Mouse (Mus musculus): ENCODE measurements around the gene Car5a. TPM values are rescaled to one million over a fixed set of nuclear protein-coding genes. Genes with fewer than 3 reads are reported as not detected.

The Car5a gene
- 0.14 TPM in 1 of 2 replicates, not detected in the other for polyA plus RNA-seq (2014; fragmentation: Nextera tagmentation; extraction: Ambion mirVana)

GRCm38 (mm10) chr8:121944831-121945230, at the start of gene Car5a:
Car5a (minus strand) TSS chr8:121944904.
- no peak for ATAC-seq (ENCODE audit: low FRiP score)
- Histone ChIP-seq H3K4me1 (ENCODE audit: control insufficient read depth, insufficient read depth, low read length) (peaks cover 14% of the 10 kb centered on the region), H3K27me3 (ENCODE audit: control insufficient read depth, insufficient read depth, low read length) (no peaks in the 10 kb centered on the region), H3K4me3 (ENCODE audit: low read depth, low read length) (no peak within 1 kb of the TSS), H3K27ac (ENCODE audit: low read depth, low read length) (no peak within 1 kb of the TSS), H3K9ac (ENCODE audit: low read length) (no peak within 1 kb of the TSS), H3K4me2 (no peak within 1 kb of the TSS), H3K36me3 (ENCODE audit: control insufficient read depth, insufficient read depth, low read length) (no peaks in the 10 kb centered on the region), H3K9me3 (ENCODE audit: control insufficient read depth, low read length) (no peaks in the 10 kb centered on the region)
- no peak for DNase-seq (ENCODE audit: low spot score, missing footprints)

- DNase-seq (ENCODE audit: low spot score, missing footprints) (no peak), ATAC-seq (ENCODE audit: low FRiP score) (no peak)
- Histone ChIP-seq H3K4me3 (ENCODE audit: low read depth, low read length) (no peak overlapping the region), H3K9me3 (ENCODE audit: control insufficient read depth, low read length) (no peaks in the 10 kb centered on the region), H3K27me3 (ENCODE audit: control insufficient read depth, insufficient read depth, low read length) (no peaks in the 10 kb centered on the region), H3K4me1 (ENCODE audit: control insufficient read depth, insufficient read depth, low read length) (no peaks in the 10 kb centered on the region), H3K4me2 (no peak overlapping the region), H3K9ac (ENCODE audit: low read length) (no peak overlapping the region), H3K27ac (ENCODE audit: low read depth, low read length) (no peak overlapping the region), H3K36me3 (ENCODE audit: control insufficient read depth, insufficient read depth, low read length) (peaks cover 11% of the 10 kb centered on the region)
- WGBS, result 90% methylated on average over 4 of the region's 4 CpGs
These were observed 48.2 kb upstream of the Car5a start for GRCm38 (mm10) chr8:121992911-121993310.

GRCm38 (mm10) chr8:121991611-121992010, 46.9 kb upstream of the Car5a start:
- Histone ChIP-seq H3K9ac (ENCODE audit: low read length) (no peak overlapping the region), H3K27me3 (ENCODE audit: control insufficient read depth, insufficient read depth, low read length) (no peaks in the 10 kb centered on the region), H3K4me2 (no peak overlapping the region), H3K9me3 (ENCODE audit: control insufficient read depth, low read length) (no peaks in the 10 kb centered on the region), H3K4me1 (ENCODE audit: control insufficient read depth, insufficient read depth, low read length) (no peaks in the 10 kb centered on the region), H3K36me3 (ENCODE audit: control insufficient read depth, insufficient read depth, low read length) (peaks cover 11% of the 10 kb centered on the region; the same call in 1 of the 2 replicates), H3K4me3 (ENCODE audit: low read depth, low read length) (no peak overlapping the region), H3K27ac (ENCODE audit: low read depth, low read length) (no peak overlapping the region)
- no peak for ATAC-seq (ENCODE audit: low FRiP score)
- DNase-seq (ENCODE audit: low spot score, missing footprints), result no peak
- 94% methylated on average over 7 of the region's 7 CpGs for WGBS

GRCm38 (mm10) chr8:121990506-121991255, 46.0 kb upstream of the Car5a start:
- no peak for ATAC-seq (ENCODE audit: low FRiP score)
- no peak overlapping the region for H3K9ac ChIP-seq (ENCODE audit: low read length)
- H3K9me3 ChIP-seq (ENCODE audit: control insufficient read depth, low read length), result no peaks in the 10 kb centered on the region
- no peak overlapping the region for H3K4me3 ChIP-seq (ENCODE audit: low read depth, low read length)
- H3K36me3 ChIP-seq (ENCODE audit: control insufficient read depth, insufficient read depth, low read length), result peaks cover 11% of the 10 kb centered on the region; the same call in 1 of the 2 replicates
- H3K27ac ChIP-seq (ENCODE audit: low read depth, low read length), result no peak overlapping the region
- DNase-seq (ENCODE audit: low spot score, missing footprints), result no peak
- WGBS, result 91% methylated on average over 9 of the region's 9 CpGs
- no peak overlapping the region for H3K4me2 ChIP-seq
- no peaks in the 10 kb centered on the region for H3K4me1 ChIP-seq (ENCODE audit: control insufficient read depth, insufficient read depth, low read length)
- no peaks in the 10 kb centered on the region for H3K27me3 ChIP-seq (ENCODE audit: control insufficient read depth, insufficient read depth, low read length)

- Histone ChIP-seq H3K4me3 (ENCODE audit: low read depth, low read length) (no peak overlapping the region), H3K9me3 (ENCODE audit: control insufficient read depth, low read length) (no peaks in the 10 kb centered on the region), H3K27ac (ENCODE audit: low read depth, low read length) (no peak overlapping the region), H3K9ac (ENCODE audit: low read length) (no peak overlapping the region), H3K4me1 (ENCODE audit: control insufficient read depth, insufficient read depth, low read length) (no peaks in the 10 kb centered on the region), H3K4me2 (no peak overlapping the region), H3K27me3 (ENCODE audit: control insufficient read depth, insufficient read depth, low read length) (no peaks in the 10 kb centered on the region), H3K36me3 (ENCODE audit: control insufficient read depth, insufficient read depth, low read length) (0 out of 2 replicates have a peak, but pooled peaks cover 6% of the 10 kb centered on the region)
- DNase-seq (ENCODE audit: low spot score, missing footprints), result no peak
- WGBS, result 84% methylated on average over 5 of the region's 5 CpGs
- ATAC-seq (ENCODE audit: low FRiP score), result no peak
These were observed 43.2 kb upstream of the Car5a start for GRCm38 (mm10) chr8:121987892-121988291.

- Histone ChIP-seq H3K4me3 (ENCODE audit: low read depth, low read length) (no peak overlapping the region), H3K9ac (ENCODE audit: low read length) (no peak overlapping the region), H3K4me1 (ENCODE audit: control insufficient read depth, insufficient read depth, low read length) (no peaks in the 10 kb centered on the region), H3K27ac (ENCODE audit: low read depth, low read length) (no peak overlapping the region), H3K4me2 (no peak overlapping the region), H3K27me3 (ENCODE audit: control insufficient read depth, insufficient read depth, low read length) (no peaks in the 10 kb centered on the region), H3K9me3 (ENCODE audit: control insufficient read depth, low read length) (no peaks in the 10 kb centered on the region), H3K36me3 (ENCODE audit: control insufficient read depth, insufficient read depth, low read length) (peaks cover 2% of the 10 kb centered on the region; the same call in 1 of the 2 replicates)
- DNase-seq (ENCODE audit: low spot score, missing footprints), result no peak
- ATAC-seq (ENCODE audit: low FRiP score), result no peak
- 100% methylated on average over 3 of the region's 3 CpGs for WGBS
These were observed 41.0 kb upstream of the Car5a start for GRCm38 (mm10) chr8:121985673-121986072.

- DNase-seq (ENCODE audit: low spot score, missing footprints) (no peak), ATAC-seq (ENCODE audit: low FRiP score) (no peak)
- no peak overlapping the region for H3K4me3 ChIP-seq (ENCODE audit: low read depth, low read length)
- no peak overlapping the region for H3K27ac ChIP-seq (ENCODE audit: low read depth, low read length)
- H3K4me2 ChIP-seq, result no peak overlapping the region
- H3K9ac ChIP-seq (ENCODE audit: low read length), result no peak overlapping the region
- H3K27me3 ChIP-seq (ENCODE audit: control insufficient read depth, insufficient read depth, low read length), result no peaks in the 10 kb centered on the region
- H3K9me3 ChIP-seq (ENCODE audit: control insufficient read depth, low read length), result no peaks in the 10 kb centered on the region
- peaks cover 5% of the 10 kb centered on the region; the same call in 1 of the 2 replicates for H3K36me3 ChIP-seq (ENCODE audit: control insufficient read depth, insufficient read depth, low read length)
- no peaks in the 10 kb centered on the region for H3K4me1 ChIP-seq (ENCODE audit: control insufficient read depth, insufficient read depth, low read length)
- WGBS, result 93% methylated on average over 7 of the region's 7 CpGs
These were observed 36.8 kb upstream of the Car5a start for GRCm38 (mm10) chr8:121981520-121981895.

GRCm38 (mm10) chr8:121980792-121981519, 36.3 kb upstream of the Car5a start:
- DNase-seq (ENCODE audit: low spot score, missing footprints), result no peak
- no peaks in the 10 kb centered on the region for H3K4me1 ChIP-seq (ENCODE audit: control insufficient read depth, insufficient read depth, low read length)
- no peaks in the 10 kb centered on the region for H3K27me3 ChIP-seq (ENCODE audit: control insufficient read depth, insufficient read depth, low read length)
- no peak overlapping the region for H3K27ac ChIP-seq (ENCODE audit: low read depth, low read length)
- H3K9ac ChIP-seq (ENCODE audit: low read length), result no peak overlapping the region
- H3K4me3 ChIP-seq (ENCODE audit: low read depth, low read length), result no peak overlapping the region
- 92% methylated on average over 11 of the region's 11 CpGs for WGBS
- H3K36me3 ChIP-seq (ENCODE audit: control insufficient read depth, insufficient read depth, low read length), result peaks cover 8% of the 10 kb centered on the region; the same call in 1 of the 2 replicates
- H3K4me2 ChIP-seq, result no peak overlapping the region
- ATAC-seq (ENCODE audit: low FRiP score), result no peak
- H3K9me3 ChIP-seq (ENCODE audit: control insufficient read depth, low read length), result no peaks in the 10 kb centered on the region

GRCm38 (mm10) chr8:121978670-121979069, 34.0 kb upstream of the Car5a start:
- no peaks in the 10 kb centered on the region for H3K4me1 ChIP-seq (ENCODE audit: control insufficient read depth, insufficient read depth, low read length)
- peaks cover 15% of the 10 kb centered on the region for H3K36me3 ChIP-seq (ENCODE audit: control insufficient read depth, insufficient read depth, low read length)
- no peak overlapping the region for H3K4me2 ChIP-seq
- H3K9me3 ChIP-seq (ENCODE audit: control insufficient read depth, low read length), result no peaks in the 10 kb centered on the region
- H3K27me3 ChIP-seq (ENCODE audit: control insufficient read depth, insufficient read depth, low read length), result no peaks in the 10 kb centered on the region
- H3K4me3 ChIP-seq (ENCODE audit: low read depth, low read length), result no peak overlapping the region
- DNase-seq (ENCODE audit: low spot score, missing footprints) (no peak), ATAC-seq (ENCODE audit: low FRiP score) (no peak)
- H3K27ac ChIP-seq (ENCODE audit: low read depth, low read length), result no peak overlapping the region
- 96% methylated on average over 13 of the region's 13 CpGs for WGBS
- H3K9ac ChIP-seq (ENCODE audit: low read length), result no peak overlapping the region
